Mouse (Mus musculus) spleen, adult 2 months (tissue): ENCODE data around the gene Stxbp4.

Experiments used
- CTCF ChIP-seq: fragments of 200-500 bp; IDR thresholded peaks from 2 replicates; pipeline ENCODE4 v1.5.1; 2011; ENCODE audit warnings: mild to moderate bottlenecking, inconsistent platforms; ENCODE audit not compliant: insufficient read depth, insufficient read length, insufficient replicate concordance; ENCODE audit errors: extremely low read depth
- POLR2A ChIP-seq: fragments of 200-500 bp; IDR thresholded peaks from 2 replicates; pipeline ENCODE4 v1.6.1; 2011; ENCODE audit warnings: low read depth, low read length, inconsistent platforms

DNA sequence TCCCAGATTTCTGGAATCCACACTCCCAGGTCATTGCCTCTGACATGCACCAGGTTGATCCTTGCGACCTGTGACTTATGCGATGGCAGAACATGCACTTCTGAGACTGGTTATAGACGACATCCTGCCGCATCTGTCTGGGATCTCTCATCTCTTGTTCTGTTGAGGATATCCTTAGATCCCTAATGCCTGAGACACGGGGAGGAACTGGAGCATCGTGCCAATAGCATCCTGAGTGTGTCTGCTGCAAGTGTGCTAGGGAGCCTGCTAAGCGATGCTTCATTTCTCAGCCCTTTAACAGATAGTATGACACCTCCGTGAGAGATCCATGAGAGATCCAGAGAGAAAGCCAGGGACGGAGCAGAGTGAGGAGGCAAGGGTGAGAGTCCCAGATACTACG is 148.7 kb downstream of the Stxbp4 start:
- TF ChIP-seq CTCF (no peak), POLR2A (no peak)
